Mouse (Mus musculus) liver, embryonic 14.5 days (tissue): ENCODE measurements around the gene Npw. TPM values are rescaled to one million over a fixed set of nuclear protein-coding genes. Genes with fewer than 3 reads are reported as not detected.
A peak's percentile ranks its signal among the peaks of the same experiment; 100 is the strongest.

Source experiments
- ATAC-seq: fragments of 200-750 bp; cut with Nextera tagmentation; 2 replicates; pipeline ENCODE4 v1.8.0; 2017; ENCODE audit warnings: moderate number of reproducible peaks, mild to moderate bottlenecking, moderate library complexity; ENCODE audit not compliant: insufficient read depth
- DNase-seq, 3 experiments: peaks; one replicate each; pipeline ENCODE4 v3.0.0-alpha.2; 2012 to 2013; ENCODE audit warnings: low read depth in 3 of 3, low spot score in 3 of 3
- H3K27ac ChIP-seq: fragments of 300-500 bp; sonication (generic); 2 replicates; pipeline ENCODE4 v1.5.1; 2014; ENCODE audit warnings: moderate library complexity, mild to moderate bottlenecking, control low read depth, inconsistent platforms
- H3K27me3 ChIP-seq: fragments of 300-500 bp; sonication (generic); 2 replicates; pipeline ENCODE4 v1.6.1; 2014; ENCODE audit warnings: mild to moderate bottlenecking, low read length, moderate library complexity; ENCODE audit not compliant: control insufficient read depth, insufficient read depth
- H3K36me3 ChIP-seq: fragments of 300-500 bp; sonication (generic); replicated peaks from 2 replicates; pipeline ENCODE4 v1.6.1; 2014; ENCODE audit warnings: low read depth; ENCODE audit not compliant: control insufficient read depth, insufficient read depth
- H3K4me1 ChIP-seq, 2 experiments: fragments of 200-500 bp in 1 of 2; fragments of 300-500 bp in 1 of 2; sonication (generic) in 1 of 2; replicated peaks; 2 replicates each; pipeline ENCODE4 v1.6.1; 2012 to 2014; ENCODE audit warnings: antibody characterized with exemption in 1 of 2, inconsistent platforms in 1 of 2, low read length in 1 of 2; ENCODE audit not compliant: control insufficient read depth in 2 of 2, insufficient read depth in 2 of 2
- H3K4me2 ChIP-seq: fragments of 300-500 bp; sonication (generic); 2 replicates; pipeline ENCODE4 v1.6.1; 2014; ENCODE audit warnings: low read depth, mild to moderate bottlenecking, control low read depth, moderate library complexity
- H3K4me3 ChIP-seq, 2 experiments: fragments of 200-500 bp in 1 of 2; fragments of 300-500 bp in 1 of 2; sonication (generic) in 1 of 2; 2 replicates each; pipeline ENCODE4 v1.5.1; 2012 to 2014; ENCODE audit warnings: low read depth in 2 of 2, low read length in 2 of 2, mild to moderate bottlenecking in 2 of 2, control low read depth in 1 of 2, inconsistent platforms in 1 of 2, moderate library complexity in 1 of 2; ENCODE audit not compliant: insufficient read depth in 1 of 2
- H3K9ac ChIP-seq: fragments of 300-500 bp; sonication (generic); replicated peaks from 2 replicates; pipeline ENCODE4 v1.6.1; 2014; ENCODE audit warnings: mild to moderate bottlenecking, control low read depth, moderate library complexity
- H3K9me3 ChIP-seq: fragments of 300-500 bp; sonication (generic); 2 replicates; pipeline ENCODE4 v1.6.1; 2016; ENCODE audit warnings: low read length, mixed read lengths; ENCODE audit not compliant: control insufficient read depth
- CTCF ChIP-seq: IDR thresholded peaks from 2 replicates; pipeline ENCODE4 v1.5.1; 2016; ENCODE audit warnings: antibody characterized with exemption, low read depth, control low read depth
- EP300 ChIP-seq: IDR thresholded peaks from 2 replicates; pipeline ENCODE4 v1.6.1; 2016; ENCODE audit warnings: antibody characterized with exemption, low read depth
- WGBS: fragments of 180-500 bp; shearing (Covaris S2); extraction: QIAGEN DNeasy Blood & Tissue Kit; methylation state at CpG from one replicate; pipeline ENCODE4 v1.1.7; 2014; ENCODE audit not compliant: insufficient replicate concordance; 5-methylcytosine and 5-hydroxymethylcytosine counted together
- polyA plus RNA-seq, 2 experiments: library from polyadenylated mRNA; depleted of rRNA in 1 of 2; stranded (reverse) in 1 of 2; unstranded in 1 of 2; fragments of >200 nt; fragmentation: Nextera tagmentation in 1 of 2; extraction: Ambion mirVana in 1 of 2; gene quantifications; 2 replicates each; pipeline versions ENCODE4 v1.2.1 to v1.2.3; 2012 to 2014

Gene Npw
- polyA plus RNA-seq, 2 experiments: 0.27 TPM; not detected in 1

DNA sequence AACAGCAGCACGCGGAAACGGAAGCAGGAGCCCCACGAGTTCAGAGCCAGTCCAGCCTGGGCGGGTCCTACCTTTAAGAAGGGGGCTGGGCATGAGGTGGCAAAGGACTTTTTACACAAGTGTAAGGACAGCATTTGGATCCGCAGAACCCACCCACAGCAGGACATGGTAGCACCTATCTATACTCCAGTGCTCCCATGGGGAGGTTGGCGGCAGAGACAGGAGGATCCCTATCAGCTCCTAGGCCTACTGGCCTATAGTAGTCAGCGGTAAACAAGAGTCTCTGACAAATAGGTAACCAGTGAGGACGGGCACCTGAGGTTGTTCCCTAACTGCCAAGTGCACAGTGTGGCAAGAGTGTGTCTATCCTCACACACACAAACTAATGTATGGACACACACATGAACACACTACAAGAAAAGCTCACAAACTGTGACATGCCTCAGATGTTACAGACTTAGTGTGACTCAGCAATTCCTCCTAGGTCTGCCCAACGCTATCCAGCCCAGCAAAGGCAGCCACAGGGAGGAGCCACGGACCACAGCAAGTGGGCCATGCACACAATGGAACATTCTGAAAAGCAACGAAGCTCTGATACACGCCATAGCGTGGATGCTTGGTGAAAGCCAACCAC, 40.6 kb downstream of the Npw start:
- TF ChIP-seq EP300 (no peak), CTCF (peak; percentile 77)
- Histone ChIP-seq H3K9ac (peak overlapping the region; percentile 66), H3K9me3 (no peaks in the 10 kb centered on the region), H3K36me3 (peaks cover 22% of the 10 kb centered on the region), H3K4me1 (peaks cover 12 to 14% of the 10 kb centered on the region in 2 experiments), H3K4me2 (peak overlapping the region; percentile 43), H3K4me3 (no peak overlapping the region), H3K27ac (peak overlapping the region; percentile 78), H3K27me3 (no peaks in the 10 kb centered on the region)
- DNase-seq (peak; percentile 69 to 77 (median 74)), ATAC-seq (peak; percentile 97)
- WGBS: 31% methylated on average over 14 of the region's 14 CpGs

DNA sequence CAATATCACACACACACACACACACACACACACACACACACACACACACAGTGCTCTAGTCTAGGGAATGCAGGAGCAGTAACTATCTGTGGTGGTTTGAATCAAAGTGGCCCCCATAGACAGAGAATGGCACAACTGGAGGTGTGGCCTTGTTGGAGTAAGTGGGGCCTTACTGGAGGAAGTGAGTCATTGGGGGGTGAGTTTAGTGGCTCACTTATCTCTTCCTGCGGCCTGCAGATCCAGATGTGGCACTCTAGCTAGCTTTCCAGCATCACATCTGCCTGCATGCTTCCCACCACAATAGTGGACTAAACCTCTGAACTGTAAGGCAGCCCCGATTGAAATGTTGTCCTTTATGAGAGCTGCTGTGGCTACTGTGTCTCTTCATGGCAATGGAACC, 47.5 kb downstream of the Npw start:
- Histone ChIP-seq H3K9me3 (no peaks in the 10 kb centered on the region), H3K4me3 (no peak overlapping the region), H3K27me3 (no peaks in the 10 kb centered on the region), H3K4me2 (no peak overlapping the region), H3K9ac (no peak overlapping the region), H3K36me3 (peaks cover 7% of the 10 kb centered on the region), H3K27ac (peak overlapping the region; percentile 46), H3K4me1 (peaks cover 14 to 35% of the 10 kb centered on the region in 2 experiments)
- TF ChIP-seq EP300 (0 out of 2 replicates have a peak, but pooled peaks have one; percentile 38), CTCF (no peak)
- 10% methylated on average over 2 of the region's 2 CpGs for WGBS
- DNase-seq (peak in 1 of 3 experiments; percentile 59), ATAC-seq (peak; percentile 63)

DNA sequence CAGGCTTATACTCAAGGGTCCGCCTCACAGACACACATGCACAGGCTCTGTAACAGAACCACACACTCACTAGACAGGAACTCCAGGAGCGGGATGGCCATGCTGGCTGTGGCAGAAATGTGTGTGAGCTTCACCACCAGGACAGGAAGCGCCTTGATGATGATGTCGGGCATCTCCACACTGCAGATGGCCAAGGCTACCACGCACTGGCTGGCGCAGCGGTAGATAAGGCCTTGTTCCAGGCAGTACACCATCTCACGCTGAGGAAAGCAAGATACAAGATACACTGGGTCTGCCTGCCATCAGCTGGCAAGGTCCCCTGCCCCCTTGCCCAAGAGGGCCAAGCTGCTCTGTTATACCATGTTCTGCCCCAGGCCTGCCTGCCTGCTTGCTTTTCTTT, 49.4 kb downstream of the Npw start:
- ATAC-seq: peak; percentile 87
- H3K27ac ChIP-seq: peak overlapping the region; percentile 78
- no peaks in the 10 kb centered on the region for H3K9me3 ChIP-seq
- H3K4me3 ChIP-seq: no peak overlapping the region
- peaks cover 14 to 38% of the 10 kb centered on the region in 2 experiments for H3K4me1 ChIP-seq
- peak overlapping the region; percentile 35 for H3K4me2 ChIP-seq
- WGBS: 14% methylated on average over 8 of the region's 8 CpGs
- H3K27me3 ChIP-seq: no peaks in the 10 kb centered on the region
- TF ChIP-seq CTCF (peak; percentile 40), EP300 (peak; percentile 73)
- DNase-seq: peak in 1 of 3 experiments; percentile 63
- H3K36me3 ChIP-seq: peaks cover 2% of the 10 kb centered on the region
- no peak overlapping the region for H3K9ac ChIP-seq

DNA sequence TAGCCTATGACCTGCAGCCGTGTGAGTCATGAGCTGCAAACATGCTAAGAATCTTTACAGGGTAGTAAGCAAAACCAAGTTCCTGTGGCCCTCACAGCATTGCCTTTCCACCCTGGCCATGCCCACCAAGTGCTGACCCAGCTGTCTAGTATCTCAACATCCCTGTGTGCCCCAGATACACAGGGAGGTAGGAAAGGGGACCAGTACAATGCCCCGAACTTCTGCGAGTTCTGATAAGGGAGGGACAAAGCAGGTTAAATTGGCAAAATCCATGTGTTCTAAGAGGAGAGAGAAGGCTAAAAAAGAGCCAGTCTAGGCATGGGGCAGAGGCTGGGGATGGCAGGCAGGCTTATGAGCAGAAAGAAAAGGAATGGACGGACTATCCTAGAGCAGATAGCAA, 49.9 kb downstream of the Npw start:
- DNase-seq: peak in 1 of 3 experiments; percentile 51
- no peaks in the 10 kb centered on the region for H3K9me3 ChIP-seq
- H3K4me1 ChIP-seq: peaks cover 14 to 38% of the 10 kb centered on the region in 2 experiments
- TF ChIP-seq CTCF (no peak), EP300 (peak; percentile 54; the same call in 1 of the 2 replicates)
- peak; percentile 70 for ATAC-seq
- H3K36me3 ChIP-seq: no peaks in the 10 kb centered on the region; the same call in 1 of the 2 replicates
- H3K27me3 ChIP-seq: no peaks in the 10 kb centered on the region
- H3K9ac ChIP-seq: peak overlapping the region; percentile 35
- peak overlapping the region; percentile 78 for H3K27ac ChIP-seq
- 33% methylated on average over 4 of the region's 4 CpGs for WGBS
- peak overlapping the region; percentile 35 for H3K4me2 ChIP-seq
- no peak overlapping the region for H3K4me3 ChIP-seq

Other genes with a start within 250 kb of the Npw start
Only the 30 nearest of the 34 such genes appear.
- gene Eci1, start 231.8 kb downstream of the Npw start, polyA plus RNA-seq (2012; rRNA removed): 42.3 and 48.3 TPM in 2 replicates
- 56.4 and 64.7 TPM in 2 replicates for gene Eci1, start 231.8 kb downstream of the Npw start, polyA plus RNA-seq (2014; fragmentation: Nextera tagmentation; extraction: Ambion mirVana)
- 2.1 and 2.3 TPM in 2 replicates for gene Dnase1l2, start 215.4 kb downstream of the Npw start, polyA plus RNA-seq (2012; rRNA removed)
- gene Dnase1l2, start 215.4 kb downstream of the Npw start, polyA plus RNA-seq (2014; fragmentation: Nextera tagmentation; extraction: Ambion mirVana): 0.14 and 0.46 TPM in 2 replicates
- 17.1 and 19.9 TPM in 2 replicates for gene E4f1, start 188.1 kb downstream of the Npw start, polyA plus RNA-seq (2012; rRNA removed)
- gene E4f1, start 188.1 kb downstream of the Npw start, polyA plus RNA-seq (2014; fragmentation: Nextera tagmentation; extraction: Ambion mirVana): 4.5 and 5.0 TPM in 2 replicates
- gene Pgp, start 188.1 kb downstream of the Npw start, polyA plus RNA-seq (2012; rRNA removed): 37.9 and 38.2 TPM in 2 replicates
- gene Pgp, start 188.1 kb downstream of the Npw start, polyA plus RNA-seq (2014; fragmentation: Nextera tagmentation; extraction: Ambion mirVana): 70.4 and 76.7 TPM in 2 replicates
- gene Bricd5, start 184.6 kb downstream of the Npw start, polyA plus RNA-seq (2012; rRNA removed): 0.29 and 0.30 TPM in 2 replicates
- gene Bricd5, start 184.6 kb downstream of the Npw start, polyA plus RNA-seq (2014; fragmentation: Nextera tagmentation; extraction: Ambion mirVana): 0.23 TPM in 1 of 2 replicates, not detected in the other
- gene Mlst8, start 179.4 kb downstream of the Npw start, polyA plus RNA-seq (2012; rRNA removed): 13.5 and 18.5 TPM in 2 replicates
- gene Mlst8, start 179.4 kb downstream of the Npw start, polyA plus RNA-seq (2014; fragmentation: Nextera tagmentation; extraction: Ambion mirVana): 9.6 and 11.2 TPM in 2 replicates
- gene Caskin1, start 169.9 kb downstream of the Npw start, polyA plus RNA-seq (2012; rRNA removed): 0.09 and 0.11 TPM in 2 replicates
- 0.08 TPM in 2 replicates for gene Caskin1, start 169.9 kb downstream of the Npw start, polyA plus RNA-seq (2014; fragmentation: Nextera tagmentation; extraction: Ambion mirVana)
- gene Traf7, start 130.5 kb downstream of the Npw start, polyA plus RNA-seq (2012; rRNA removed): 55.4 and 64.2 TPM in 2 replicates
- gene Traf7, start 130.5 kb downstream of the Npw start, polyA plus RNA-seq (2014; fragmentation: Nextera tagmentation; extraction: Ambion mirVana): 25.6 and 29.4 TPM in 2 replicates
- gene Rab26, start 124.2 kb downstream of the Npw start, polyA plus RNA-seq (2012; rRNA removed): 0.21 and 0.28 TPM in 2 replicates
- 0.95 and 1.0 TPM in 2 replicates for gene Rab26, start 124.2 kb downstream of the Npw start, polyA plus RNA-seq (2014; fragmentation: Nextera tagmentation; extraction: Ambion mirVana)
- gene Pkd1, start 108.6 kb downstream of the Npw start, polyA plus RNA-seq (2012; rRNA removed): 3.4 and 4.0 TPM in 2 replicates
- 1.8 and 2.9 TPM in 2 replicates for gene Pkd1, start 108.6 kb downstream of the Npw start, polyA plus RNA-seq (2014; fragmentation: Nextera tagmentation; extraction: Ambion mirVana)
- gene Tsc2, start 25.8 kb downstream of the Npw start, polyA plus RNA-seq (2012; rRNA removed): 17.0 and 21.4 TPM in 2 replicates
- gene Tsc2, start 25.8 kb downstream of the Npw start, polyA plus RNA-seq (2014; fragmentation: Nextera tagmentation; extraction: Ambion mirVana): 17.6 and 23.8 TPM in 2 replicates
- gene Nthl1, start 25.8 kb downstream of the Npw start, polyA plus RNA-seq (2012; rRNA removed): 6.2 and 6.6 TPM in 2 replicates
- gene Nthl1, start 25.8 kb downstream of the Npw start, polyA plus RNA-seq (2014; fragmentation: Nextera tagmentation; extraction: Ambion mirVana): 5.9 and 6.1 TPM in 2 replicates
- 5.5 and 5.7 TPM in 2 replicates for gene Slc9a3r2, start 8.1 kb downstream of the Npw start, polyA plus RNA-seq (2012; rRNA removed)
- 8.1 and 9.9 TPM in 2 replicates for gene Slc9a3r2, start 8.1 kb downstream of the Npw start, polyA plus RNA-seq (2014; fragmentation: Nextera tagmentation; extraction: Ambion mirVana)
- gene Zfp598, start 11.2 kb upstream of the Npw start, polyA plus RNA-seq (2012; rRNA removed): 21.3 and 23.8 TPM in 2 replicates
- gene Zfp598, start 11.2 kb upstream of the Npw start, polyA plus RNA-seq (2014; fragmentation: Nextera tagmentation; extraction: Ambion mirVana): 10.7 and 14.5 TPM in 2 replicates
- gene Syngr3, start 31.5 kb upstream of the Npw start, polyA plus RNA-seq (2012; rRNA removed): 0.06 and 0.14 TPM in 2 replicates
- gene Syngr3, start 31.5 kb upstream of the Npw start, polyA plus RNA-seq (2014; fragmentation: Nextera tagmentation; extraction: Ambion mirVana): 0.08 TPM in 1 of 2 replicates, not detected in the other
- gene Gfer, start 37.7 kb upstream of the Npw start, polyA plus RNA-seq (2012; rRNA removed): 13.9 and 19.5 TPM in 2 replicates
- gene Gfer, start 37.7 kb upstream of the Npw start, polyA plus RNA-seq (2014; fragmentation: Nextera tagmentation; extraction: Ambion mirVana): 30.2 and 32.3 TPM in 2 replicates
- gene Noxo1, start 37.8 kb upstream of the Npw start, polyA plus RNA-seq (2012; rRNA removed): 0.87 and 0.97 TPM in 2 replicates
- 0.25 and 0.30 TPM in 2 replicates for gene Noxo1, start 37.8 kb upstream of the Npw start, polyA plus RNA-seq (2014; fragmentation: Nextera tagmentation; extraction: Ambion mirVana)
- 20.5 and 26.8 TPM in 2 replicates for gene Tbl3, start 49.2 kb upstream of the Npw start, polyA plus RNA-seq (2012; rRNA removed)
- 31.3 and 33.4 TPM in 2 replicates for gene Tbl3, start 49.2 kb upstream of the Npw start, polyA plus RNA-seq (2014; fragmentation: Nextera tagmentation; extraction: Ambion mirVana)
- gene Rnf151, start 59.6 kb upstream of the Npw start, polyA plus RNA-seq (2012; rRNA removed): 0.11 and 0.29 TPM in 2 replicates
- gene Rnf151, start 59.6 kb upstream of the Npw start, polyA plus RNA-seq (2014; fragmentation: Nextera tagmentation; extraction: Ambion mirVana): not detected in 2 replicates
- gene Rps2, start 59.7 kb upstream of the Npw start, polyA plus RNA-seq (2012; rRNA removed): 2,096 and 2,246 TPM in 2 replicates
- gene Rps2, start 59.7 kb upstream of the Npw start, polyA plus RNA-seq (2014; fragmentation: Nextera tagmentation; extraction: Ambion mirVana): 1,219 and 1,250 TPM in 2 replicates
- 84.0 and 162 TPM in 2 replicates for gene Ndufb10, start 66.0 kb upstream of the Npw start, polyA plus RNA-seq (2012; rRNA removed)
- gene Ndufb10, start 66.0 kb upstream of the Npw start, polyA plus RNA-seq (2014; fragmentation: Nextera tagmentation; extraction: Ambion mirVana): 207 and 216 TPM in 2 replicates
- 0.03 TPM in 1 of 2 replicates, not detected in the other for gene Rpl3l, start 69.4 kb upstream of the Npw start, polyA plus RNA-seq (2012; rRNA removed)
- not detected in 2 replicates for gene Rpl3l, start 69.4 kb upstream of the Npw start, polyA plus RNA-seq (2014; fragmentation: Nextera tagmentation; extraction: Ambion mirVana)
- gene Msrb1, start 78.2 kb upstream of the Npw start, polyA plus RNA-seq (2012; rRNA removed): 18.3 and 25.4 TPM in 2 replicates
- 28.8 and 28.9 TPM in 2 replicates for gene Msrb1, start 78.2 kb upstream of the Npw start, polyA plus RNA-seq (2014; fragmentation: Nextera tagmentation; extraction: Ambion mirVana)
- gene Hs3st6, start 94.5 kb upstream of the Npw start, polyA plus RNA-seq (2012; rRNA removed): 0.03 and 0.06 TPM in 2 replicates
- gene Hs3st6, start 94.5 kb upstream of the Npw start, polyA plus RNA-seq (2014; fragmentation: Nextera tagmentation; extraction: Ambion mirVana): not detected in 2 replicates
- gene Meiob, start 145.8 kb upstream of the Npw start, polyA plus RNA-seq (2012; rRNA removed): 0.50 and 0.65 TPM in 2 replicates
- 0.90 and 1.2 TPM in 2 replicates for gene Meiob, start 145.8 kb upstream of the Npw start, polyA plus RNA-seq (2014; fragmentation: Nextera tagmentation; extraction: Ambion mirVana)
- gene Hagh, start 181.7 kb upstream of the Npw start, polyA plus RNA-seq (2012; rRNA removed): 49.8 and 65.9 TPM in 2 replicates
- 109 and 120 TPM in 2 replicates for gene Hagh, start 181.7 kb upstream of the Npw start, polyA plus RNA-seq (2014; fragmentation: Nextera tagmentation; extraction: Ambion mirVana)
- gene Fahd1, start 191.9 kb upstream of the Npw start, polyA plus RNA-seq (2012; rRNA removed): 18.6 and 24.0 TPM in 2 replicates
- 37.2 and 40.1 TPM in 2 replicates for gene Fahd1, start 191.9 kb upstream of the Npw start, polyA plus RNA-seq (2014; fragmentation: Nextera tagmentation; extraction: Ambion mirVana)
- 3.4 and 4.3 TPM in 2 replicates for gene Igfals, start 207.5 kb upstream of the Npw start, polyA plus RNA-seq (2012; rRNA removed)
- gene Igfals, start 207.5 kb upstream of the Npw start, polyA plus RNA-seq (2014; fragmentation: Nextera tagmentation; extraction: Ambion mirVana): 4.7 and 6.3 TPM in 2 replicates
- 30.8 and 33.1 TPM in 2 replicates for gene Nubp2, start 227.9 kb upstream of the Npw start, polyA plus RNA-seq (2012; rRNA removed)
- gene Nubp2, start 227.9 kb upstream of the Npw start, polyA plus RNA-seq (2014; fragmentation: Nextera tagmentation; extraction: Ambion mirVana): 76.7 and 80.1 TPM in 2 replicates
- 26.3 and 28.4 TPM in 2 replicates for gene Spsb3, start 228.2 kb upstream of the Npw start, polyA plus RNA-seq (2012; rRNA removed)
- gene Spsb3, start 228.2 kb upstream of the Npw start, polyA plus RNA-seq (2014; fragmentation: Nextera tagmentation; extraction: Ambion mirVana): 37.5 and 40.2 TPM in 2 replicates